Mouse (Mus musculus): ENCODE results near the gene Lzts2. TPM values are rescaled to one million over a fixed set of nuclear protein-coding genes. Genes with fewer than 3 reads are reported as not detected.

The Lzts2 gene
- polyA plus RNA-seq, 1 experiment from 2014 or later: 40.1 TPM

DNA sequence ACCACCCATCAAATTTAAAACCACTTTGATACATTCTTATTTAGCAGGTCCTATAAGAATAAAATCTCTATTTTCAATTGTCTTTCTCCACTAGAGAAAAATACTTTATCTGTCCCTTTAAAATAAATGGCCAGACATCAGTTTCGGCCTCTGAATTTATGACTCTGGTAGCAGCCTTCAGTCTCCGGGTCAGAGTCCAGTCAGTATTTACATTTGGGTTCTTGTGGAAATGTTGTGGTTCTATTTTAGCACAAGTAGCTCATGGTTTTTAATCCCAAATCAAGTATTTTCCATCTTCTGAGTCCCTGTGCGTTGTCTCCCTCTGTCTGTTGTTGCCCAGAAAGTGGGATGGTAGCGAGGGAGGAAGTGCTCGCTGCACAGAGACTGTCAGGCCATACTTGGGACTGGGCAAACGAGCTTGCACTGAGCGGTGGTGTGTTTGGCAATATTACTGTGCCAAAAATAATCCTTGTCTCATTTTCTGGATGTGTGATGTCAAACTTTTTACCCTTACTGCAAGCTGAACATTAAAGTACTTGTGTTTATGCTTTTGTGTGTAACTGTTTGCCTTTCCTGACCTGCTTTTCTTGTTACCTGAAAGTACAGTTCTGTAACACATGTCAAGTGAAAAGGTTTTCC is 31.6 kb upstream of the Lzts2 start:
- H3K9ac ChIP-seq (ENCODE audit: low read length): no peak overlapping the region
- H3K9me3 ChIP-seq (ENCODE audit: control insufficient read depth, low read length): no peaks in the 10 kb centered on the region
- H3K4me1 ChIP-seq (replicated peaks; ENCODE audit: control insufficient read depth, insufficient read depth): no peaks in the 10 kb centered on the region
- H3K27ac ChIP-seq (replicated peaks): no peak overlapping the region
- H3K27me3 ChIP-seq (ENCODE audit: control insufficient read depth, insufficient read depth, low read length): no peaks in the 10 kb centered on the region
- ATAC-seq (ENCODE audit: low FRiP score, low TSS enrichment) (no peak), DNase-seq (ENCODE audit: low spot score) (no peak)
- H3K36me3 ChIP-seq (ENCODE audit: control insufficient read depth, insufficient read depth, low read length): peaks cover 10% of the 10 kb centered on the region; the same call in 1 of the 2 replicates
- WGBS: 45% methylated on average over 7 of the region's 7 CpGs
- H3K4me2 ChIP-seq (replicated peaks; ENCODE audit: low read depth): no peak overlapping the region
- TF ChIP-seq CTCF (IDR thresholded peaks at IDR 0.05; ENCODE audit: low read depth) (0 out of 2 replicates have a peak, but pooled peaks have one; percentile 5), EP300 (optimal IDR thresholded peaks at IDR 0.05) (no peak)
- H3K4me3 ChIP-seq (ENCODE audit: low read depth, low read length): no peak overlapping the region

DNA sequence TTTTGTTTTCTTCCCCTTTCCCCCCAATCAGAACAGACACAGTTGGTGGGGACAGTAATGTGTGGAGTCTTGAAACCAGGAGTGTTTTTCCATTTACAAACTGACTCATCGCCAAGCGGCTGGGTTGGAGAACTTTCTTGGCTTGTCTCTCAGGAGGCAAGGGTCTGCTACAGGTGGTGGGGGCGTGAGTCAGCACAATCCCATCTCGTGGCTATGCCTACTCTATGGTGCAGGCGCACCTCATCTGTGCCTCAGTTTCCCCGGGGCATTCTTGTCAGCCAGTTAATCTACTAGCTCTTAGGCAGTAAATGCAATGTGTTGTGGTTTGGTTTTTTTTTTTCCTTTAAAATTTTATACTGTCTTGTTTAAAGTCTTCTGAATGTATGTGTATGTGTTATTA is 30.8 kb upstream of the Lzts2 start:
- 86% methylated on average over 6 of the region's 6 CpGs for WGBS
- peak overlapping the region; percentile 49; the same call in 1 of the 2 replicates for H3K27ac ChIP-seq (replicated peaks)
- H3K4me2 ChIP-seq (replicated peaks; ENCODE audit: low read depth): no peak overlapping the region
- ATAC-seq (ENCODE audit: low FRiP score, low TSS enrichment): no peak
- peaks cover 10% of the 10 kb centered on the region; the same call in 1 of the 2 replicates for H3K36me3 ChIP-seq (ENCODE audit: control insufficient read depth, insufficient read depth, low read length)
- DNase-seq (ENCODE audit: low spot score): no peak
- no peaks in the 10 kb centered on the region for H3K27me3 ChIP-seq (ENCODE audit: control insufficient read depth, insufficient read depth, low read length)
- H3K9ac ChIP-seq (ENCODE audit: low read length): no peak overlapping the region
- no peaks in the 10 kb centered on the region for H3K4me1 ChIP-seq (replicated peaks; ENCODE audit: control insufficient read depth, insufficient read depth)
- TF ChIP-seq EP300 (optimal IDR thresholded peaks at IDR 0.05): no peak
- no peak for TF ChIP-seq CTCF (IDR thresholded peaks at IDR 0.05; ENCODE audit: low read depth)
- H3K4me3 ChIP-seq (ENCODE audit: low read depth, low read length): no peak overlapping the region
- H3K9me3 ChIP-seq (ENCODE audit: control insufficient read depth, low read length): no peaks in the 10 kb centered on the region

DNA sequence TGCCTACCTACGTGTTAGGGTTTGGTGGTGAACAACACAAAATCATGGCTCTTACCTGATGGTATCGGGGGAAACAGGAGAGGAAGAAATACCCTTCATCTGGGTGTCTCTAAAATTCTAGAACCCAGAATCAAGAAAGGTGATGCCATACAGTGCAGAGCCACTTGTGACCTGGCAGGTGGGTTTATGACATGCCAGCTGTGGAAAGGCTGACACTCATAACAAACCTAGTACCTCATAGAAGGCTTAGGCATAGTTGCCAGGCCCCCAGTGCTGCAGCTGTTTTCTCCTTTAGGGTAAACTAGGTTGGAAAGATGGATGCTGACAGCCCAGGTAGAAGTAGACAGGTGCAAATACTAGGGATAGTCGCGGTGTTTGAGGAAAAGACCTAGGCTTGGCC is 29.8 kb upstream of the Lzts2 start:
- DNase-seq (ENCODE audit: low spot score) (no peak), ATAC-seq (ENCODE audit: low FRiP score, low TSS enrichment) (no peak)
- Histone ChIP-seq H3K9ac (ENCODE audit: low read length) (no peak overlapping the region), H3K4me1 (replicated peaks; ENCODE audit: control insufficient read depth, insufficient read depth) (no peaks in the 10 kb centered on the region), H3K27ac (replicated peaks) (no peak overlapping the region), H3K4me3 (ENCODE audit: low read depth, low read length) (no peak overlapping the region), H3K36me3 (ENCODE audit: control insufficient read depth, insufficient read depth, low read length) (peaks cover 10% of the 10 kb centered on the region; the same call in 1 of the 2 replicates), H3K9me3 (ENCODE audit: control insufficient read depth, low read length) (no peaks in the 10 kb centered on the region), H3K27me3 (ENCODE audit: control insufficient read depth, insufficient read depth, low read length) (no peaks in the 10 kb centered on the region), H3K4me2 (replicated peaks; ENCODE audit: low read depth) (no peak overlapping the region)
- no peak for TF ChIP-seq EP300 (optimal IDR thresholded peaks at IDR 0.05)
- no peak for TF ChIP-seq CTCF (IDR thresholded peaks at IDR 0.05; ENCODE audit: low read depth)
- WGBS: 94% methylated on average over 4 of the region's 4 CpGs

DNA sequence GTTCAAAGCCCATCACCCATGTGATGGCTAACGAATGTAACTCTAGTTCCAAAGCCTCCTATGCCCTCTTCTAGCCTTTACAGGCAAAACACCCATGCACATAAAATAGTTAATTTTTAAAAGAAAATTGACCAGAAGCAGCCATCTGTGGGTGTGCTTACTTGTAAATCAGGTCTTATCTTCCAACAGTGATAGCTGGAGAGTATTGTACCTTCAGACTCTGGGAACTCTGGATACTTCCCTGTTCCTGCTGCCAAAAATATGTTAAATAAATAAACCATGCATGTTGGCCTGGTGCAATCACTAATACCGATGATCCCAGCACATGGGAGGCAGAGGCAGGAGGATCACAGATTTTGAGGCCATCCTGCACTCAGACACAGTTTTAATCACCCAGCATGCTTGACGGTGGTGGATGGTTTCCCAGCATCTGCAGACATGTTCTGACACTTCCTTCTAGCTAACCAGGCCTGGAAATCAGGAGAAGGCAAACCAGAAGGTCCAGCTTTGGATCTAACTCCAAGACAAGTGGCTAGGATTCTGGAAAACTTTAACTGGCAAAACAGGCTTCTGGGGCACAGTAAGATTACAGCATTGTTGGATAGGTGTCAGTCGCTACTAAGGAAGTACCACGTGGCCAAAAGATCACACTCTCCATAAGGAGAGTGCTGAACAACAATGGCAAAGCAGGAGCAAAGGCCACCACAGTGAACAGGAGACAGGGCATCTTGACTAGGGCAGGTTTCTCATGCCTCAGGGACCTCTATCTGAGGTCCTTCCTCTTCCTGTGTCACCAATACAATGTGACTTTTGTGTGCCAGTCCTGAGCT is 28.8 kb upstream of the Lzts2 start:
- Histone ChIP-seq H3K36me3 (ENCODE audit: control insufficient read depth, insufficient read depth, low read length) (peaks cover 6% of the 10 kb centered on the region; the same call in 1 of the 2 replicates), H3K4me2 (replicated peaks; ENCODE audit: low read depth) (no peak overlapping the region), H3K9ac (ENCODE audit: low read length) (no peak overlapping the region), H3K4me3 (ENCODE audit: low read depth, low read length) (no peak overlapping the region), H3K9me3 (ENCODE audit: control insufficient read depth, low read length) (no peaks in the 10 kb centered on the region), H3K27me3 (ENCODE audit: control insufficient read depth, insufficient read depth, low read length) (no peaks in the 10 kb centered on the region), H3K27ac (replicated peaks) (peak overlapping the region; percentile 41; the same call in 1 of the 2 replicates), H3K4me1 (replicated peaks; ENCODE audit: control insufficient read depth, insufficient read depth) (no peaks in the 10 kb centered on the region; the same call in 1 of the 2 replicates)
- TF ChIP-seq EP300 (optimal IDR thresholded peaks at IDR 0.05): peak; percentile 31
- no peak for TF ChIP-seq CTCF (IDR thresholded peaks at IDR 0.05; ENCODE audit: low read depth)
- DNase-seq (ENCODE audit: low spot score) (no peak), ATAC-seq (ENCODE audit: low FRiP score, low TSS enrichment) (no peak)
- 38% methylated on average over 5 of the region's 5 CpGs for WGBS

DNA sequence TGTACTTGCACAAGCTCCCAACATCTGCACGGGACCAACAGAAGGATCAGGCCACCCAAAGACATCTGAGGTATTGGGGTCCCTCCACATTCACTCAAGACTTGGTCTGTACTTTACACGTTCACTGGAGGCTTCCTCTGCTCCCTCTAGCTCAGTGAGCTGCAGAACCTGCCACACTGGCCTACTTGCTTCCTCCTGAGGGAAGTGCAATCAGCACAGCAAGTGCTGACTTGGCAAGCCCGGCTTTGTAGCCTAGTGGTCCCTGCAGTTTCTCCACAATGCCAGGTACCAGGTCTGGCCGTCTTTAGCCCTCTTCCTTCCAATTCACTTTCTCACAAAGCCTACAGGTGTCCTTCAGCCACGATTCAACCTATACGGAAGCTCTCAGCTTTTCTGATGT is 27.2 kb upstream of the Lzts2 start:
- Histone ChIP-seq H3K36me3 (ENCODE audit: control insufficient read depth, insufficient read depth, low read length) (no peaks in the 10 kb centered on the region; the same call in 1 of the 2 replicates), H3K4me1 (replicated peaks; ENCODE audit: control insufficient read depth, insufficient read depth) (no peaks in the 10 kb centered on the region; the same call in 1 of the 2 replicates), H3K27ac (replicated peaks) (peak overlapping the region; percentile 65; the same call in 1 of the 2 replicates), H3K27me3 (ENCODE audit: control insufficient read depth, insufficient read depth, low read length) (no peaks in the 10 kb centered on the region), H3K9ac (ENCODE audit: low read length) (no peak overlapping the region), H3K4me2 (replicated peaks; ENCODE audit: low read depth) (no peak overlapping the region), H3K9me3 (ENCODE audit: control insufficient read depth, low read length) (no peaks in the 10 kb centered on the region), H3K4me3 (ENCODE audit: low read depth, low read length) (no peak overlapping the region)
- TF ChIP-seq EP300 (optimal IDR thresholded peaks at IDR 0.05) (no peak), CTCF (IDR thresholded peaks at IDR 0.05; ENCODE audit: low read depth) (no peak)
- DNase-seq (ENCODE audit: low spot score) (no peak), ATAC-seq (ENCODE audit: low FRiP score, low TSS enrichment) (no peak)
- WGBS: 65% methylated on average over 6 of the region's 6 CpGs
